Mouse (Mus musculus) kidney, adult 8-10 months (tissue): ENCODE measurements at regions not wholly inside any gene's neighbourhood (a gene's known extent, or its start where the extent isn't known, plus 50 kb on each side); places are given as distances from the start of the nearest gene placed in this dataset.

Experiments used
- DNase-seq, 2 experiments: peaks; one replicate each; pipeline ENCODE4 v3.0.0; 2022

- DNase-seq: no peak
Measured at GRCm38 (mm10) chr5:91746077-91746476, 216.8 kb downstream of the Rchy1 start.

GRCm38 (mm10) chr5:91744389-91744788 lies 218.5 kb downstream of the Rchy1 start:
- no peak for DNase-seq

GRCm38 (mm10) chr5:91740159-91740537 lies 222.7 kb downstream of the Rchy1 start:
- DNase-seq: no peak

GRCm38 (mm10) chr5:91739433-91740158 lies 222.2 kb downstream of the Parm1 start:
- DNase-seq: peak; percentile 31 to 45

GRCm38 (mm10) chr5:91732002-91732401 lies 214.6 kb downstream of the Parm1 start:
- DNase-seq: no peak

GRCm38 (mm10) chr5:91731155-91731554 lies 213.7 kb downstream of the Parm1 start:
- no peak for DNase-seq

GRCm38 (mm10) chr5:91729868-91730267 lies 212.5 kb downstream of the Parm1 start:
- DNase-seq: no peak

GRCm38 (mm10) chr5:91729415-91729814 lies 212.0 kb downstream of the Parm1 start:
- DNase-seq: no peak

- DNase-seq: peak in 1 of 2 experiments; percentile 2
Measured at GRCm38 (mm10) chr5:91727448-91727847, 210.0 kb downstream of the Parm1 start.

GRCm38 (mm10) chr5:91726118-91726500 lies 208.7 kb downstream of the Parm1 start:
- DNase-seq: peak in 1 of 2 experiments; percentile 54

- DNase-seq: no peak
Measured at GRCm38 (mm10) chr5:91725380-91726117, 208.1 kb downstream of the Parm1 start.

- no peak for DNase-seq
Measured at GRCm38 (mm10) chr5:91724881-91725280, 207.5 kb downstream of the Parm1 start.

GRCm38 (mm10) chr5:91723416-91723815 lies 206.0 kb downstream of the Parm1 start:
- no peak for DNase-seq

- DNase-seq: no peak
Measured at GRCm38 (mm10) chr5:91722982-91723381, 205.6 kb downstream of the Parm1 start.

GRCm38 (mm10) chr5:91722403-91722802 lies 205.0 kb downstream of the Parm1 start:
- no peak for DNase-seq

GRCm38 (mm10) chr5:91721231-91722096 lies 204.0 kb downstream of the Parm1 start:
- DNase-seq: no peak

GRCm38 (mm10) chr5:91713020-91713419 lies 195.6 kb downstream of the Parm1 start:
- no peak for DNase-seq

GRCm38 (mm10) chr5:91709494-91710286 lies 192.3 kb downstream of the Parm1 start:
- DNase-seq: no peak

- no peak for DNase-seq
Measured at GRCm38 (mm10) chr5:91708149-91708548, 190.7 kb downstream of the Parm1 start.

- no peak for DNase-seq
Measured at GRCm38 (mm10) chr5:91697075-91697474, 179.7 kb downstream of the Parm1 start.

- DNase-seq: no peak
Measured at GRCm38 (mm10) chr5:91696532-91696931, 179.1 kb downstream of the Parm1 start.

- no peak for DNase-seq
Measured at GRCm38 (mm10) chr5:91695632-91696031, 178.2 kb downstream of the Parm1 start.

GRCm38 (mm10) chr5:91693277-91693676 lies 175.9 kb downstream of the Parm1 start:
- DNase-seq: no peak
